Mouse (Mus musculus) A20 (cell line): Measurements from ENCODE around the gene Tmem115.

Source experiments
- DNase-seq: peaks from one replicate; pipeline ENCODE4 v3.0.0-alpha.2; 2011; ENCODE audit warnings: low read depth, low spot score

The Tmem115 gene

GRCm38 (mm10) chr9:107521711-107522399 lies 11.9 kb upstream of the Tmem115 start:
- DNase-seq = no peak

- DNase-seq = no peak
These were observed 11.4 kb upstream of the Tmem115 start for GRCm38 (mm10) chr9:107522400-107522711.

GRCm38 (mm10) chr9:107526198-107527026 lies 7.3 kb upstream of the Tmem115 start:
- DNase-seq = no peak

- DNase-seq = peak; percentile 50
These were observed 860 bp downstream of the Tmem115 start for GRCm38 (mm10) chr9:107534408-107535202.

DNA sequence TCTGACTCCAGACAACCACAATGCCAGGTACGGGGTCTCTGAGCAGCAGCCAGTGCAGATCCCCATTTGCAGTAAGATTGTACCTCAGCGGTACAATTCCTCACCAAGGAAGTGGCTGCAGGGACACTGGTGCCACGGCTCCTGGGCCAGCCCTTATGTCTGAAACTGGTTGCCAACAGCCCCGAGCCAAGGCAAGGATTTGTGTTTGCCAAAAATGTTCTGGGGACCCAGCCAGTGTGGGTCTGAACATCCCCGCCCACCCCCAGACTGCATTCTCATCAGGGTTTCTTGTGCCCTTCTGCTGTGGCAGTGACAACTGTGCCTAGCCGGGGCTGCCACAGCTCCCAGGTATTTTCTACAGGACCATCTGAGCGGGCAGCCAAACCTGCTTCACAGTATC lies 4.5 kb downstream of the Tmem115 start:
- no peak for DNase-seq

DNA sequence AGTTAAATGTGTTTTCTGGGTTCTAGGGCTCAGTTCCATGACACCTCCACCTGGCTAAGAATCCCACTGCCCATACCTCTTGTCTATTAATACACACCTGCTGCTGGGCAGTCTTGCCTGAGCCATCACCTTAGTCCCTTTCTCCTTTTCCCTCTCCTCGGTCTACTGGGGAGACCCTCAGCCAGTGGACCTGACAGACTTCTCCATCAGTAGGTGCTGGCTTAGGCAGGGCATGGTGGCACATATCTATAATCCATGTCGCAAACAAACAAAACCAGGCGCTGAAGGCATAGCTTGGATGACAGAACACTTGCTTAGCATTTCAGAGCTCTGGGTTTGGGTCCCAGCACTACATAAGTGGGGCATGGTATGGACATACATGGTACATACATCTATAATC lies 5.0 kb downstream of the Tmem115 start:
- no peak for DNase-seq

DNA sequence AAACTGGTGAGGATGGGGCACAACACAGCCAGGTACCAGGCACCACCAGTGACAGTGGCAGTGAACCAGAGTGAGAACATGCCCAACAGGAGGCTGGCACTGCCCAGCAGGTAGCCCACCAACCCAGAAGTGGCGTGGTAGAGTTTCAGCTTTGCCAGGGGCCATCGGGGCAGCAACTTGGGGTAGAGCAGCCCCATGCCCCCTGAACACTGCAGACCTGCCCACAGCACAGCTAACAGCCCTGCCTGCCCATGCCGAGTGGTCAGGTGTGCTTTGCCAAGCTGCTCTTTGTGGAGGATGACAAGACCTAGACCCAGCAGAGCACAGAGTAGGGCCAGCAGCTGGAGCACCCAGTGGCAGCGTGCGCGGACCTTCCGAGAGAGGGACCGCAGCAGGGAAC lies 6.2 kb downstream of the Tmem115 start:
- DNase-seq = no peak

- DNase-seq = no peak
These were observed 6.7 kb downstream of the Tmem115 start for GRCm38 (mm10) chr9:107540420-107540819.

GRCm38 (mm10) chr9:107541005-107541404 lies 7.3 kb downstream of the Tmem115 start:
- no peak for DNase-seq

DNA sequence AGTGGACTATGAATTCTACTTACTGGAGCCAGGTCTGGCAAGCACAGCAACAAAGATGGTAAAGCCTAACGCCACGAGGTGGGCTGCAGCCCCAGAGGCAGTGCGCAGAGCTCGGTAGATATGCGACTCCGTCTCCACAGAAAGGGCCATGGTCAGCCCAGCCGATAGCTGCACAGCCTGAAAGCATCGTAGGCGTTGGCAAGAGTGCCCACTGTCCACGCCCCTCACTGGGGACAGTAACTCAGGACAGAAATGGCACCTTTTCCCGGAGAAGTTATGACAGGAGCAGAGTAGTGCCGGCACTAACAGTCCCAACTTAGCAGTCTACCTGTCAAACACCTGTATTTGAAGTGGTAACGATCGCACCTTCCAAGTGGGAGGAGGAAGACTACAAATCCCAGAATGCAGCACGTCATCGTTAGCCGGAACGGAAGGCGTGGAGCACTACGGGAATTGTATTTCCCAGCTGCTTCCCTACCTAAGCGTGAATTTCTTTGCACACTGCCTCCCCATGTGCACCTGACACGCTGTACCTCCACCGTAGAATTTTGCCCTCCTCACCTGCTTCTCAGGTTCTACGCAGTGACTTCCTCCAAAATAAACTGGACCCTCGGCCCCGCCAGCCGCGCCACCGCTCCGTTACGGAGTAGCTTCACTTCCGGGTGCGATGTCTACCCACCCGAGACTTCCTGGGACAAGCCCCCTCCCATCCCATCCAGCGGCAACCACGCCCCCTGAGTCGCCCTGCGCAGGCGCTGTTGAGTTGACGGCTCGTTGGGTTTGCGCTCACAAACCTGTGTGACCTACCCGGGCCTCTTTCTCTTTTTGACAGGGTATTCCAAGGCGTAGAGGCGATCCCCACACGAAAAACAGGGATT lies 8.0 kb downstream of the Tmem115 start, which contains the start of the genes Cyb561d2 and Nprl2:
Gene Cyb561d2, minus strand, starts transcription at position 720 of the 878 bp plus-strand sequence.
Gene Nprl2, plus strand, starts transcription at position 753 of the 878 bp plus-strand sequence.
- DNase-seq = peak; percentile 96

- DNase-seq = no peak
These were observed 8.6 kb downstream of the Tmem115 start for GRCm38 (mm10) chr9:107542352-107542686.

GRCm38 (mm10) chr9:107542721-107543120 lies 9.0 kb downstream of the Tmem115 start:
- no peak for DNase-seq

DNA sequence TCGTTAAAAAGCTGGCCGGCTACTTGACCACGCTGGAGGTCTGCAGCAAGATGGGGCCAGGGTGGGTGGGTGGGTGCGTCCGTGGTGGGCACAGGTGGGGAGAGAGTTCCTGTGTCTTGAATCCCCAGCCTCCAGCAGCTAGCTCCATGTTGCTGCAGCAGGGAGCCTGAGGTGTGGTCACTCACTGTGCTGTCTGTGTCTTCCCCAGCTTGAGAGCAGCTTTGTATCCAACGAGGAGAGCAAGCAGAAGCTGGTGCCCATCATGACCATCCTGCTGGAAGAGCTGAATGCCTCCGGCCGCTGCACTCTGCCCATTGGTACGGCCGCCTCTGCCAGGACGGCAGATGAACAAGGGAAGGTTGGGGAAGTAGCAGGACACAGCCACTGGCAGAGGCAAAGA lies 9.6 kb downstream of the Tmem115 start:
- DNase-seq = no peak

DNA sequence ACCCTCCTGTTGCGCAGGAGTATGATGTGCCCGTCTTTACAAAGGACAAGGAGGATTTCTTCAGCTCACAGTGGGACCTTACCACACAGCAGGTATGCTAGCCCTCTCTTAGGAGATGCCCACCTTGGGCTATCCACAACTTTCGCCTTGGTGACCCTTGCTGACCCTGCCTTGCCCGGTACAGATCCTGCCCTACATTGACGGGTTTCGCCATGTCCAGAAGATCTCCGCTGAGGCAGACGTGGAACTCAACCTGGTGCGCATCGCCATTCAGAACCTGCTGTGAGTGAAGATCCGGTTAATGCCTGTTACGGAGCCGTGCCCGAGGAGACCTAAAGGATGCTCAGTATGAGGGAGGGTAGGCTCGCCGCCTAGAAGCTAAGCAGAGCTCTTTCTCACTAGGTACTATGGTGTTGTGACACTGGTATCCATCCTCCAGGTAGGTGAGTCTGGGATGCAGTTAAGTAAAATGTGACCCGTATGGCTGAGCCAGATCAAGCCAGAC lies 10.5 kb downstream of the Tmem115 start:
- no peak for DNase-seq

DNA sequence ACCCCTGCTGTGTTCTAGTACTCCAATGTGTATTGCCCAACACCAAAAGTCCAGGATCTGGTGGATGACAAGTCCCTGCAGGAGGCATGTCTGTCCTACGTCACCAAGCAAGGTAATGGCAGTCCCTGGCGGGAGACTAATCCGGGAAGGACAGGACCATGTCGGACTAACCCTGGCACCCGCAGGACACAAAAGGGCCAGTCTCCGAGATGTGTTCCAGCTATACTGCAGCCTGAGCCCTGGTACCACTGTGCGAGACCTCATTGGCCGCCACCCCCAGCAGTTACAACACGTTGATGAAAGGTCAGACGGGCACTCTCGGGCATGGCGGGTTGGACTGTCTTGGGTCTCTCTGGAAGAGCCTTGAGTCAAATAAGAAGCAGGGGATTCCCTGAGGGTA lies 11.0 kb downstream of the Tmem115 start:
- DNase-seq = no peak

DNA sequence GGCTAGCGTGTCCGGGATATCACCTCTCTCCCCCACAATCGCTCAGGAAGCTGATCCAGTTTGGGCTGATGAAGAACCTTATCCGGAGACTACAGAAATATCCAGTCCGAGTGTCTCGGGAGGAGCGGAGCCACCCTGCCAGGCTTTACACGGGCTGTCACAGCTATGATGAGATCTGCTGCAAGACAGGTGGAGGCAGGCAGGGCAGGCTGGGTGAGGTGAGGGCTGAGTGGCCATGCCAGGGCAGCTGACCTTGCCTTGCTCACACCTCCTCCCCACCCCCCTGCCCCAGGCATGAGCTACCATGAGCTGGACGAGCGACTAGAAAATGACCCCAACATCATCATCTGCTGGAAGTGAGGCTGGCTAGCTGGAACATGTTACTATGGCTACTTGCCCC lies 11.5 kb downstream of the Tmem115 start:
- DNase-seq = no peak

DNA sequence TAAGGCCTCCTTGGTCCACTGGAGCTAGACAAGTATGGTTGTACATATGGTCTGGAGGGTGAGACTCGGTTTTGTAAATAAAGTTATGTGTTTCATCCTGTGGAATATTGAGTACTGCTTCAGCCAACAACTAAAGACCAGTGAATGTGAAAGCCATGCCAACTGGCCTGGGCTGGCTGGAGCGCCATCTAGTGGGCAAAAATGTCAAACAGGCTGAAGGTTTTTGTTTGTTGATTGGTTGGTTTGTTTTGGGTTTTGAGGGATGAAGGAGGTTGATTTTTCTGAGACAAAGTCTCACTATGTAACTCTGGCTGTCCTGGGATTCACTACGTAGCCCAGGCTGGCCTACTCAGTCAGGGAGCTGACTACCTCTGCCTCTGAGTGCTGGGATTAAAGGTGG lies 11.9 kb downstream of the Tmem115 start:
- DNase-seq = peak; percentile 74

DNA sequence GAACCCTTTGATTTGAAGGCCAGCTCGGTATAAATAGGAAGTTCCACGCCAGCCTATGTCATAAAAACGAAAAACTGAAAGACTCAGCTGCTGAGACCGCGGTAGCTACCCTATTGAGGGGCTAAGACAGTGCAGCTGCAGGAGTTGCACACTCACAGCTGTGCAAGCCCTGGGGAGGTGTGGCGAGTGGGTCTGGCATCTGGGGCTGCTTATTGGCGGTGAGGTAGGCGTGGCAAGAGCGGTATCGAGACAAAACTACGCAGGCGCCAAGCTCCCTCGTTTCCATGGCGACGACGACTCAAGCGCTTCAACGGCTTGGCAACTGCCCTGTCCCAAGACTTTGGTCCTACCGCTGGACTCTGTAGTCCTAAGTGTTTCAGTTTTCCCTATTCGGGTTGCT lies 13.3 kb downstream of the Tmem115 start, which contains the start of gene Zmynd10:
Gene Zmynd10, plus strand, starts transcription at position 273 of the 400 bp plus-strand sequence.
- peak; percentile 94 for DNase-seq

DNA sequence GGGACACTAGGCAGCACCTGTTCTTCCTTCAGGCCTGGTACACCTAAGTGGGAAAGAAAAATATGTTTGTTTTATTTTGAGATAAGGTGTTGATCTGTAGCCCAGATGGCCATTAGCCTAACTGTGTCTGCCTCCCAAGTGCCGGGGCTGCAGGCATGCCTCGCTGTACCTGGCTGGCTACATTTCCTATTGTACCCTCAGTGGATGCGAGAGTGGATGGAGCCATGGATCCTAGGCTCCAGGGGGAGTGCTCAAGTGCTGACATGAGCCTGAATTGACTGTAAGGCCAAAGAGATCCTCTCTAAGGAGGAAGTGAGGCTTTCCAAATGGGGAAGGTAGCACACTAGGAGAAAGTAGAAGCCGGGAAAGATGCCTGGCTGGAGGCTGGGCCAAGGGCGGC lies 14.2 kb downstream of the Tmem115 start:
- DNase-seq = no peak

DNA sequence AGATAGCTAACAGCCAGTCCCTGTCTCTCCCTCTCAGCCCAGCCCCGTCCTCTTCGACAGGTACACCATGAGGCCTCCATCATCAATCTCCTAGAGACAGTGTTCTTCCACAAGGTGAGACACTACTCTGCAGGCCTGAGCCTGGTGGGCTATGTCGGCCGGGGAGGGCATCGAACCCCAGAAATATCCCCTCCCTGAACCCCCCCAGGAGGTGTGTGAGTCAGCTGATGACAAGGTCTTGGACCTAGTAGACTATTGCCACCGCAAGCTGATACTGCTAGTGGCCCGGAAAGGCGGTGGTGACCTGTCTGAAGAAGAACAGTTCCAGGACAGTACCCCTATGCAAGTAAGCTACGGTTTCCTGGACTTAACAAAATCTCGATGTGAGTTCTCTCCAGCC lies 15.1 kb downstream of the Tmem115 start:
- DNase-seq = no peak
